Mouse (Mus musculus) CH12.LX (cell line): ENCODE measurements around the gene Samd4b.

Experiments
- CTCF ChIP-seq, 2 experiments: IDR thresholded peaks in 1 of 2; conservative IDR thresholded peaks in 1 of 2; 2 replicates each; pipeline ENCODE4 v1.5.1; 2011 to 2012; ENCODE audit warnings: low read depth in 2 of 2, low read length in 2 of 2, improper control_type of control experiment in 1 of 2, inconsistent platforms in 1 of 2, mild to moderate bottlenecking in 1 of 2, moderate library complexity in 1 of 2
- ETS1 ChIP-seq: conservative IDR thresholded peaks from 2 replicates; pipeline ENCODE4 v1.6.1; 2012; ENCODE audit warnings: low read depth, mild to moderate bottlenecking, inconsistent platforms, low read length, improper control_type of control experiment, moderate library complexity
- HCFC1 ChIP-seq: IDR thresholded peaks from 2 replicates; pipeline ENCODE4 v1.6.1; 2012; ENCODE audit warnings: low read depth, mild to moderate bottlenecking, inconsistent platforms, low read length, improper control_type of control experiment
- POLR2A ChIP-seq: IDR thresholded peaks from 2 replicates; pipeline ENCODE4 v1.6.1; 2011; ENCODE audit warnings: low read depth, mild to moderate bottlenecking, improper control_type of control experiment, low read length

DNA sequence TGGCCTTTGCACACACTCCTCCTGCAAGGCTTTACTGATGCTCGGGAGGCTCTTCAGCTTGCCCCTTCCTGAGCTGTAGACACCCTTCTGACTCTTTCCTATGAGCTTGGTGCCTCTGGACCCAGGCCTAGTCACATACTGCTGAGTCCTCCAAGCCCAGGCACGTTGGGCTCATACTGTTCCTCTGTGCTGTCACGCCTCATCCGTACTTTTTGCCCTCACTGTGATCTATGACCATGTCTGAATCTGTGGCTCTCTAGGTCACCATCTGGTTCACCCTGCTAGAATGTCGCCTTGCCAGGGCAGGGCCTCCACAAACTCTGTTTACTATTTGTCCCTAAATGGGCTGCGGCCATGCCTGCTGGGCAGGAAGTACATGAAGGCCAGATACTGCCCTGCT, 44.9 kb downstream of the Samd4b start:
- TF ChIP-seq POLR2A = no peak
- TF ChIP-seq CTCF (conservative IDR thresholded peaks at IDR 0.05 in 1 of 2, IDR thresholded peaks at IDR 0.05 in 1 of 2; ENCODE audit: low read depth in 2 of 2, low read length in 2 of 2) = no peak
- TF ChIP-seq ETS1 = no peak
- TF ChIP-seq HCFC1 = no peak
